Mouse (Mus musculus): ENCODE measurements around the gene Zmynd10. TPM values are rescaled to one million over a fixed set of nuclear protein-coding genes. Genes with fewer than 3 reads are reported as not detected.
A peak's percentile ranks its signal among the peaks of the same experiment; 100 is the strongest.

The Zmynd10 gene
- polyA plus RNA-seq, 2 experiments: 0.19 to 0.28 TPM

- DNase-seq (ENCODE audit: low read depth in 3 of 3, low spot score in 3 of 3): no peak
- Histone ChIP-seq H3K4me2 (ENCODE audit: low read depth) (no peak overlapping the region), H3K9ac (replicated peaks) (no peak overlapping the region), H3K4me1 (replicated peaks; ENCODE audit: control insufficient read depth in 2 of 2, insufficient read depth in 2 of 2, low read length in 1 of 2) (peaks cover 11 to 28% of the 10 kb centered on the region in 2 experiments), H3K9me3 (ENCODE audit: control insufficient read depth, low read length) (no peaks in the 10 kb centered on the region), H3K27ac (no peak overlapping the region), H3K36me3 (replicated peaks; ENCODE audit: control insufficient read depth, insufficient read depth, low read depth) (peaks cover 27% of the 10 kb centered on the region), H3K27me3 (ENCODE audit: control insufficient read depth, insufficient read depth, low read length) (no peaks in the 10 kb centered on the region), H3K4me3 (ENCODE audit: insufficient read depth in 1 of 2, low read depth in 2 of 2, low read length in 2 of 2) (no peak overlapping the region)
- 62% methylated on average over 4 of the region's 4 CpGs for WGBS (ENCODE audit: insufficient replicate concordance)
- TF ChIP-seq EP300 (IDR thresholded peaks at IDR 0.05; ENCODE audit: low read depth): no peak
- no peak for ATAC-seq (ENCODE audit: insufficient read depth)
Observed at GRCm38 (mm10) chr9:107540420-107540819, 6.7 kb upstream of the Zmynd10 start.

- Histone ChIP-seq H3K27me3 (ENCODE audit: control insufficient read depth, insufficient read depth, low read length) (no peaks in the 10 kb centered on the region), H3K9ac (replicated peaks) (no peak overlapping the region), H3K4me1 (replicated peaks; ENCODE audit: control insufficient read depth in 2 of 2, insufficient read depth in 2 of 2, low read length in 1 of 2) (peaks cover 7 to 23% of the 10 kb centered on the region in 2 experiments), H3K4me2 (ENCODE audit: low read depth) (peak overlapping the region; percentile 98), H3K4me3 (ENCODE audit: insufficient read depth in 1 of 2, low read depth in 2 of 2, low read length in 2 of 2) (peak overlapping the region; percentile 67 to 96; a peak in 2 of 4 replicates), H3K27ac (no peak overlapping the region), H3K36me3 (replicated peaks; ENCODE audit: control insufficient read depth, insufficient read depth, low read depth) (peaks cover 27% of the 10 kb centered on the region), H3K9me3 (ENCODE audit: control insufficient read depth, low read length) (no peaks in the 10 kb centered on the region)
- ATAC-seq (ENCODE audit: insufficient read depth) (no peak), DNase-seq (ENCODE audit: low read depth in 3 of 3, low spot score in 3 of 3) (no peak)
- 39% methylated on average over 10 of the region's 10 CpGs for WGBS (ENCODE audit: insufficient replicate concordance)
- TF ChIP-seq EP300 (IDR thresholded peaks at IDR 0.05; ENCODE audit: low read depth) (no peak), CTCF (IDR thresholded peaks at IDR 0.05; ENCODE audit: low read depth) (no peak)
Observed at GRCm38 (mm10) chr9:107541005-107541404, 6.1 kb upstream of the Zmynd10 start.

- under 1% methylated on average over 46 of the region's 46 CpGs for whole genome bisulfite sequencing (ENCODE audit: insufficient replicate concordance)
- peak within 1 kb of the TSS; percentile 98 for H3K4me2 ChIP-seq (ENCODE audit: low read depth)
Observed at GRCm38 (mm10) chr9:107541474-107542351, 5.4 kb upstream of the Zmynd10 start, which contains the start of the genes Cyb561d2 and Nprl2. Gene Cyb561d2 (minus strand): TSS chr9:107542193. Gene Nprl2 (plus strand): TSS chr9:107542226.

DNA sequence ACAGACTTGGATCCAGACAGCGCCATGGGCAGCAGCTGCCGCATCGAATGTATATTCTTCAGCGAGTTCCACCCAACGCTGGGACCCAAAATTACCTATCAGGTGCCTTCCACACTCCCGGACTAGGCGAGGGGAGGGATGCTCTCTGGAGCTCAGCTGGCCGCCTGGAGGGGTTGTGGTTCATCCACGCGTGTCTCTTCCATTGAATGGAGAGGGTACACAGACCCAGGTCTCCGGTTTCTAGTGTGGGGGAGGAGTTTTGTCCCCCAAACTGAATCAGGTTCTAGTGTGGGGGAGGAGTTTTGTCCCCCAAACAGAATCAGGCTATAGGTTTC, 4.8 kb upstream of the Zmynd10 start:
- TF ChIP-seq EP300 (IDR thresholded peaks at IDR 0.05; ENCODE audit: low read depth) (no peak), CTCF (IDR thresholded peaks at IDR 0.05; ENCODE audit: low read depth) (no peak)
- ATAC-seq (ENCODE audit: insufficient read depth) (peak; percentile 22), DNase-seq (ENCODE audit: low read depth in 3 of 3, low spot score in 3 of 3) (no peak)
- no peaks in the 10 kb centered on the region for H3K9me3 ChIP-seq (ENCODE audit: control insufficient read depth, low read length)
- peak overlapping the region; percentile 67 to 96 for H3K4me3 ChIP-seq (ENCODE audit: insufficient read depth in 1 of 2, low read depth in 2 of 2, low read length in 2 of 2)
- 1% methylated on average over 11 of the region's 11 CpGs for WGBS (ENCODE audit: insufficient replicate concordance)
- H3K27ac ChIP-seq: peak overlapping the region; percentile 26
- peak overlapping the region; percentile 83 for H3K9ac ChIP-seq (replicated peaks)
- H3K4me2 ChIP-seq (ENCODE audit: low read depth): peak overlapping the region; percentile 98
- H3K27me3 ChIP-seq (ENCODE audit: control insufficient read depth, insufficient read depth, low read length): no peaks in the 10 kb centered on the region
- peaks cover 27% of the 10 kb centered on the region for H3K36me3 ChIP-seq (replicated peaks; ENCODE audit: control insufficient read depth, insufficient read depth, low read depth)
- H3K4me1 ChIP-seq (replicated peaks; ENCODE audit: control insufficient read depth in 2 of 2, insufficient read depth in 2 of 2, low read length in 1 of 2): peaks cover 11 to 15% of the 10 kb centered on the region in 2 experiments

More at GRCm38 (mm10) chr9:107541474-107542351, 5.4 kb upstream of the Zmynd10 start, which contains the start of the genes Cyb561d2 and Nprl2:
- peaks cover 6 to 16% of the 10 kb centered on the region in 2 experiments for H3K4me1 ChIP-seq (replicated peaks; ENCODE audit: control insufficient read depth in 2 of 2, insufficient read depth in 2 of 2, low read length in 1 of 2)
- H3K9me3 ChIP-seq (ENCODE audit: control insufficient read depth, low read length): no peaks in the 10 kb centered on the region
- H3K36me3 ChIP-seq (replicated peaks; ENCODE audit: control insufficient read depth, insufficient read depth, low read depth): peaks cover 27% of the 10 kb centered on the region
- peak within 1 kb of the TSS; percentile 67 to 96 for H3K4me3 ChIP-seq (ENCODE audit: insufficient read depth in 1 of 2, low read depth in 2 of 2, low read length in 2 of 2)
- H3K27ac ChIP-seq: peak within 1 kb of the TSS; percentile 26
- DNase-seq (ENCODE audit: low read depth in 3 of 3, low spot score in 3 of 3) (peak; percentile 77 to 84 (median 77)), ATAC-seq (ENCODE audit: insufficient read depth) (peak; percentile 82)
- H3K27me3 ChIP-seq (ENCODE audit: control insufficient read depth, insufficient read depth, low read length): no peaks in the 10 kb centered on the region
- TF ChIP-seq CTCF (IDR thresholded peaks at IDR 0.05; ENCODE audit: low read depth) (no peak), EP300 (IDR thresholded peaks at IDR 0.05; ENCODE audit: low read depth) (no peak)
- H3K9ac ChIP-seq (replicated peaks): peak within 1 kb of the TSS; percentile 83

GRCm38 (mm10) chr9:107542721-107543120, 4.4 kb upstream of the Zmynd10 start:
- Histone ChIP-seq H3K4me1 (replicated peaks; ENCODE audit: control insufficient read depth in 2 of 2, insufficient read depth in 2 of 2, low read length in 1 of 2) (peaks cover 12 to 15% of the 10 kb centered on the region in 2 experiments), H3K36me3 (replicated peaks; ENCODE audit: control insufficient read depth, insufficient read depth, low read depth) (peaks cover 23% of the 10 kb centered on the region), H3K9me3 (ENCODE audit: control insufficient read depth, low read length) (no peaks in the 10 kb centered on the region), H3K27me3 (ENCODE audit: control insufficient read depth, insufficient read depth, low read length) (no peaks in the 10 kb centered on the region), H3K9ac (replicated peaks) (peak overlapping the region; percentile 83), H3K27ac (no peak overlapping the region), H3K4me3 (ENCODE audit: insufficient read depth in 1 of 2, low read depth in 2 of 2, low read length in 2 of 2) (peak overlapping the region; percentile 67 to 96), H3K4me2 (ENCODE audit: low read depth) (peak overlapping the region; percentile 98)
- TF ChIP-seq EP300 (IDR thresholded peaks at IDR 0.05; ENCODE audit: low read depth) (no peak), CTCF (IDR thresholded peaks at IDR 0.05; ENCODE audit: low read depth) (no peak)
- no peak for ATAC-seq (ENCODE audit: insufficient read depth)
- WGBS (ENCODE audit: insufficient replicate concordance): 46% methylated on average over 8 of the region's 8 CpGs
- no peak for DNase-seq (ENCODE audit: low read depth in 3 of 3, low spot score in 3 of 3)

Data from liver, embryonic 14.5 days (tissue).